Mouse (Mus musculus): ENCODE data around the gene Ptcd2. TPM values are rescaled to one million over a fixed set of nuclear protein-coding genes. Genes with fewer than 3 reads are reported as not detected.

The Ptcd2 gene
- polyA plus RNA-seq, 1 experiment from 2014 or later, result 65.1 TPM

DNA sequence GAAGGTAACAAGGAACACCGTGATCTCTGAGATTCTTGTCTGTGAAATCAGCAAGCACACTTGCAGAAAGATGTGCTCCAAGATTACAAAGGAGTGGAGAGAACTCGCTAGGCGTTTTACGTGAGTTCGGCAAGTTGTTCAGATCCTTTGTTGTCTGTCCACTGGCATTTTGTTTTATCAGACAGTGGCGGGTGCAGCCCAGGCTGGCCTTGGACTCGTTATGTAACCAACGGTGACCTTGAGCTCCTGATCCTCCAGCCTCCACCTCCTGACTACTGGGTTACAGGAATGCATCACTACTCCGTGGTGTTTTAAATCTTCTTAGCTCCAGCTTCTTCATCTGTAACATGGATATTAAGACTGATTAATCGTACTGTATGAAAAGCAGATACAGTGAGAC, 65.2 kb downstream of the Ptcd2 start:
- Histone ChIP-seq H3K4me3 (ENCODE audit: low read depth, low read length) (no peak overlapping the region), H3K27ac (replicated peaks; ENCODE audit: low read depth, low read length) (no peak overlapping the region), H3K9ac (replicated peaks; ENCODE audit: low read length) (no peak overlapping the region), H3K4me1 (ENCODE audit: control insufficient read depth, insufficient read depth, low read length) (no peaks in the 10 kb centered on the region), H3K4me2 (ENCODE audit: low read depth, low read length) (no peak overlapping the region), H3K9me3 (replicated peaks; ENCODE audit: control insufficient read depth, low read length) (no peaks in the 10 kb centered on the region), H3K27me3 (ENCODE audit: control insufficient read depth, insufficient read depth, low read length) (no peaks in the 10 kb centered on the region), H3K36me3 (replicated peaks; ENCODE audit: control insufficient read depth, insufficient read depth, low read depth, low read length) (no peaks in the 10 kb centered on the region)
- WGBS, result 74% methylated on average over 10 of the region's 10 CpGs
- no peak for ATAC-seq (replicated peaks; ENCODE audit: insufficient number of reproducible peaks, low FRiP score, low TSS enrichment, low read depth)
- DNase-seq (ENCODE audit: low spot score), result no peak

DNA sequence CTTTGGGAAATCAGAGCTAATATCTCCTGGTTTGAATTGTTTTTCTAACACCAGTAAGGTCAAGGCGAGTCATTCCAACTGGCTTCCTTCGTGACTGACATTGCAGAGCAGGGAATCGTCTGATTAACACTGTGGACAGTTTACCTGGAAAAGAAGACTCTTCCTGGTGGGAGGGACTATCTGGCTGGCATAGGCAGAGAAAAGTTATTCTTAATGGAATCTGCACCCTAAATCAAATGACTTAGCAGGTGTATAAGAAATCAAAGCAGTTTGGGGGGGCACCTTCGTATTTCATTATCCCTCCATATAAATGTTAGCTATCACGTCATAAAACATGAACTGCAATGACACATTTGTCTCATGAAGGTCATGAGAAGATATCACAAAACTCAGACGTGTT, 66.0 kb downstream of the Ptcd2 start:
- Histone ChIP-seq H3K27me3 (ENCODE audit: control insufficient read depth, insufficient read depth, low read length) (no peaks in the 10 kb centered on the region), H3K4me3 (ENCODE audit: low read depth, low read length) (no peak overlapping the region), H3K4me1 (ENCODE audit: control insufficient read depth, insufficient read depth, low read length) (no peaks in the 10 kb centered on the region), H3K9ac (replicated peaks; ENCODE audit: low read length) (no peak overlapping the region), H3K36me3 (replicated peaks; ENCODE audit: control insufficient read depth, insufficient read depth, low read depth, low read length) (no peaks in the 10 kb centered on the region), H3K4me2 (ENCODE audit: low read depth, low read length) (no peak overlapping the region), H3K27ac (replicated peaks; ENCODE audit: low read depth, low read length) (no peak overlapping the region), H3K9me3 (replicated peaks; ENCODE audit: control insufficient read depth, low read length) (no peaks in the 10 kb centered on the region)
- WGBS, result 81% methylated on average over 6 of the region's 6 CpGs
- no peak for DNase-seq (ENCODE audit: low spot score)
- ATAC-seq (replicated peaks; ENCODE audit: insufficient number of reproducible peaks, low FRiP score, low TSS enrichment, low read depth), result no peak

DNA sequence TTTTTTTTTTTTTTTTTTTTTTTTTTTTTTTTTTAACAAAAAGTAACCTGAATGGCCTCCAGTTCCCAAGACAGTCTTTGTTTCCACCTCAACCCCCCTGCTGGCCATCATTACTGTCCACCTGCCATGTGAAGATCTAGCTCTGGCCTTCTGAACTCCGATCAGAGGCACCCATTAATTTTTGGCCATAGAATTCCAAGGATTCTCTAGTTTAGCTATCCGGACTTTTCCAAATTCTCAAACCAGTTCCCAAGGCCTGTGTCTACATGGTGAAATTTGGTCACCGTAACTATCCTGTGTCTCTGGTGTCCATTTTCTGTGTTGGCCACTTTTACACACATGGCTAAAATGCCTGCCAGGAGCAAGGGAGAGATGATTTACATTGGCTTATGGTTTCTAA, 67.0 kb downstream of the Ptcd2 start:
- DNase-seq (ENCODE audit: low spot score) (no peak), ATAC-seq (replicated peaks; ENCODE audit: insufficient number of reproducible peaks, low FRiP score, low TSS enrichment, low read depth) (no peak)
- Histone ChIP-seq H3K9me3 (replicated peaks; ENCODE audit: control insufficient read depth, low read length) (no peaks in the 10 kb centered on the region), H3K9ac (replicated peaks; ENCODE audit: low read length) (no peak overlapping the region), H3K4me3 (ENCODE audit: low read depth, low read length) (no peak overlapping the region), H3K4me2 (ENCODE audit: low read depth, low read length) (no peak overlapping the region), H3K27me3 (ENCODE audit: control insufficient read depth, insufficient read depth, low read length) (no peaks in the 10 kb centered on the region), H3K27ac (replicated peaks; ENCODE audit: low read depth, low read length) (no peak overlapping the region), H3K4me1 (ENCODE audit: control insufficient read depth, insufficient read depth, low read length) (no peaks in the 10 kb centered on the region), H3K36me3 (replicated peaks; ENCODE audit: control insufficient read depth, insufficient read depth, low read depth, low read length) (no peaks in the 10 kb centered on the region)
- WGBS, result 96% methylated on average over 3 of the region's 3 CpGs

DNA sequence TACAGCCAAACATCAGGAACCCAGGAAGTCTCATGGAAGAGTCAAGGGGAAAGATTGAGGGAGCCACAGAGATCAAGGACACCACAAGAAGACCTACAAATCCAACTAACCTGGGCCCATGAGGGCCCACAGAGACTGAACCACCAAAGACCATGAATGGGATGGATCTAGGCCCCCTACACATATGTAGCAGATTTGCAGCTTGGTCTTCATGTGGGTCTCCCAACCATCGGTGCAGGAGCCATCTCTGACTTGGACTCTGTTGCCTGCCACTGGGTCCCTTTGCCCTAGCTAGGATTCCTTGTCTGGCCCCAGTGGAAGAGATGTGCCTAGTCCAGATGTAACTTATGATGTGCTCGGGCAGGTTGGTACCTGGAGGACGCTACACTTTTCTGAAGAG, 72.5 kb downstream of the Ptcd2 start:
- H3K27ac ChIP-seq (replicated peaks; ENCODE audit: low read depth, low read length), result no peak overlapping the region
- H3K9ac ChIP-seq (replicated peaks; ENCODE audit: low read length), result no peak overlapping the region
- no peak overlapping the region for H3K4me3 ChIP-seq (ENCODE audit: low read depth, low read length)
- 91% methylated on average over 3 of the region's 3 CpGs for WGBS
- ATAC-seq (replicated peaks; ENCODE audit: insufficient number of reproducible peaks, low FRiP score, low TSS enrichment, low read depth) (no peak), DNase-seq (ENCODE audit: low spot score) (no peak)
- no peak overlapping the region for H3K4me2 ChIP-seq (ENCODE audit: low read depth, low read length)
- H3K9me3 ChIP-seq (replicated peaks; ENCODE audit: control insufficient read depth, low read length), result no peaks in the 10 kb centered on the region
- no peaks in the 10 kb centered on the region for H3K36me3 ChIP-seq (replicated peaks; ENCODE audit: control insufficient read depth, insufficient read depth, low read depth, low read length)
- H3K4me1 ChIP-seq (ENCODE audit: control insufficient read depth, insufficient read depth, low read length), result no peaks in the 10 kb centered on the region
- no peaks in the 10 kb centered on the region for H3K27me3 ChIP-seq (ENCODE audit: control insufficient read depth, insufficient read depth, low read length)

Other genes with a start within 250 kb of the Ptcd2 start
- 0.76 and 0.81 TPM in 2 replicates for gene Zfp366, start 159.9 kb downstream of the Ptcd2 start, polyA plus RNA-seq (2014; fragmentation: Nextera tagmentation; extraction: Ambion mirVana)
- gene Mrps27, start 81 bp upstream of the Ptcd2 start, polyA plus RNA-seq (2014; fragmentation: Nextera tagmentation; extraction: Ambion mirVana), result 68.3 and 73.4 TPM in 2 replicates
- 257 and 308 TPM in 2 replicates for gene Map1b, start 171.8 kb upstream of the Ptcd2 start, polyA plus RNA-seq (2014; fragmentation: Nextera tagmentation; extraction: Ambion mirVana)